Comparison of ENCODE assay signal across 11 mouse cellular contexts in the genomic region with DNA sequence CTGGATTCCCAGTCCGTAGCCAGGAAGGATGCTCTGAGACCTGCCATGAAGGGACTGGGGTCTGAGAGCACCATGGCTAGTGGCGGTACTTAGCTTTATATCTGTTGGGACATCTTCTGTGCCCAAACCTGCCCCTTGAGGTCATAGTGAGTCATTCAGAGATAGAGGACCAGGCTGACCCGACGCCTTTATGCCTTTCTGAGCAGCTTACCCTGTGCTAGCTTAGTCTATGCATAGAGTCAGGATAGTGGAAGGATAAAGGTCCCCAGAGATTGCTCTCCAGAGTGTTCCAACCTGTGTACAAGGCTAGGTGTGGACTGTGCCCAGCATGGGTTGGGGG.
DNase-seq lines count a peak whose midpoint lies in the region; ATAC-seq and TF ChIP-seq lines count a peak whose summit lies in the region.
"Had no signal": no experiment of that assay in that cellular context is flagged by ENCODE, and none has a peak within 500 bp of the region (broad histone marks: within the 10 kb centered on the region; RNA-seq: fewer than 3 reads in every experiment).

No protein-coding gene starts in this region.

- no peak overlapping the region for H3K27ac ChIP-seq in heart, postnatal 0 days (ENCODE audit: low read depth)
- 0 out of 2 replicates have a peak overlapping the region, but pooled peaks have one; percentile 40 for H3K27ac ChIP-seq in embryonic facial prominence, embryonic 10.5 days (replicated peaks)
- H3K27ac ChIP-seq in hindbrain, embryonic 15.5 days (replicated peaks) = no peak overlapping the region
- peak overlapping the region; percentile 39; the same call in 1 of the 2 replicates for H3K27ac ChIP-seq in midbrain, embryonic 12.5 days (replicated peaks)

- H3K4me1 ChIP-seq in heart, postnatal 0 days (ENCODE audit: control insufficient read depth, insufficient read depth) = peaks cover 70% of the 10 kb centered on the region
- H3K4me1 ChIP-seq in embryonic facial prominence, embryonic 10.5 days = peaks cover 97% of the 10 kb centered on the region
- H3K4me1 ChIP-seq in hindbrain, embryonic 15.5 days (replicated peaks) = peaks cover 78% of the 10 kb centered on the region
- H3K4me1 ChIP-seq in midbrain, embryonic 12.5 days = peaks cover 81% of the 10 kb centered on the region

- DNase-seq in heart, postnatal 0 days (ENCODE audit: low spot score) = no peak
- DNase-seq in heart, postnatal 10 days = no peak
- no peak for DNase-seq in embryonic facial prominence, embryonic 10.5 days (ENCODE audit: low spot score)
- DNase-seq in embryo, embryonic 11 days = no peak
- no peak for DNase-seq in ovary, adult 18-20 months (ENCODE audit: low spot score)
- no peak for DNase-seq in right cerebral cortex, postnatal 4 days
- DNase-seq: adrenal gland, postnatal 10 days; heart, adult 11 months had no signal

- H3K27me3 ChIP-seq in heart, postnatal 0 days (ENCODE audit: control insufficient read depth, insufficient read depth, low read length) = no peaks in the 10 kb centered on the region
- peaks cover 38% of the 10 kb centered on the region for H3K27me3 ChIP-seq in embryonic facial prominence, embryonic 10.5 days (replicated peaks; ENCODE audit: low read depth, poor library complexity, severe bottlenecking)
- H3K27me3 ChIP-seq in hindbrain, embryonic 15.5 days = no peaks in the 10 kb centered on the region
- H3K27me3 ChIP-seq in midbrain, embryonic 12.5 days = peaks cover 59% of the 10 kb centered on the region

- H3K4me2 ChIP-seq in heart, postnatal 0 days (ENCODE audit: low read depth, low read length) = 0 out of 2 replicates have a peak overlapping the region, but pooled peaks have one; percentile 17
- H3K4me2 ChIP-seq in hindbrain, embryonic 15.5 days = peak overlapping the region; percentile 84
- peak overlapping the region; percentile 90 for H3K4me2 ChIP-seq in midbrain, embryonic 12.5 days (replicated peaks)

- no peak for TF ChIP-seq CTCF in heart, postnatal 0 days (IDR thresholded peaks at IDR 0.05; ENCODE audit: low read depth)

- no peak for TF ChIP-seq EP300 in heart, postnatal 0 days (IDR thresholded peaks at IDR 0.05; ENCODE audit: low read depth)

- no peak for ATAC-seq in heart, postnatal 0 days (ENCODE audit: insufficient read depth, low read depth)
- no peak for ATAC-seq in hindbrain, embryonic 15.5 days (ENCODE audit: low FRiP score, low read depth)
- ATAC-seq in midbrain, embryonic 12.5 days (ENCODE audit: low FRiP score, low read depth) = no peak

- no peak overlapping the region for H3K4me3 ChIP-seq in heart, postnatal 0 days (ENCODE audit: low read depth, low read length)
- H3K4me3 ChIP-seq in embryonic facial prominence, embryonic 10.5 days = peak overlapping the region; percentile 87
- peak overlapping the region; percentile 61 for H3K4me3 ChIP-seq in hindbrain, embryonic 15.5 days
- H3K4me3 ChIP-seq in midbrain, embryonic 12.5 days = peak overlapping the region; percentile 85
- H3K4me3 ChIP-seq: myocyte had no signal

- H3K36me3 ChIP-seq in heart, postnatal 0 days (replicated peaks; ENCODE audit: control insufficient read depth, insufficient read depth, low read length) = no peaks in the 10 kb centered on the region
- H3K36me3 ChIP-seq in embryonic facial prominence, embryonic 10.5 days (replicated peaks) = 0 out of 2 replicates have a peak, but pooled peaks cover 2% of the 10 kb centered on the region
- no peaks in the 10 kb centered on the region for H3K36me3 ChIP-seq in hindbrain, embryonic 15.5 days
- no peaks in the 10 kb centered on the region for H3K36me3 ChIP-seq in midbrain, embryonic 12.5 days

- 49% methylated on average over 4 of the region's 4 CpGs for WGBS in heart, postnatal 0 days
- 47% methylated on average over 4 of the region's 4 CpGs for WGBS in embryonic facial prominence, embryonic 10.5 days
- WGBS in hindbrain, embryonic 15.5 days = 44% methylated on average over 4 of the region's 4 CpGs
- 50% methylated on average over 4 of the region's 4 CpGs for WGBS in midbrain, embryonic 12.5 days

- intact Hi-C loops in heart, postnatal 10 days (cut with DNase I) = no loop called here

- no peaks in the 10 kb centered on the region for H3K9me3 ChIP-seq in heart, postnatal 0 days (replicated peaks; ENCODE audit: control insufficient read depth, low read length)
- no peaks in the 10 kb centered on the region for H3K9me3 ChIP-seq in embryonic facial prominence, embryonic 10.5 days
- no peaks in the 10 kb centered on the region for H3K9me3 ChIP-seq in hindbrain, embryonic 15.5 days
- H3K9me3 ChIP-seq in midbrain, embryonic 12.5 days = no peaks in the 10 kb centered on the region

- H3K9ac ChIP-seq in heart, postnatal 0 days (replicated peaks; ENCODE audit: low read depth, low read length) = no peak overlapping the region
- H3K9ac ChIP-seq in hindbrain, embryonic 15.5 days = peak overlapping the region; percentile 12; the same call in 1 of the 2 replicates
- H3K9ac ChIP-seq in midbrain, embryonic 12.5 days (replicated peaks) = peak overlapping the region; percentile 52

Comparison
In these comparisons a context has a peak if more than half of its experiments do, and no peak if none do; other contexts are left out.
1. H3K27ac ChIP-seq: peak in embryonic facial prominence, embryonic 10.5 days (single experiment) and midbrain, embryonic 12.5 days (single experiment); none in heart, postnatal 0 days (single experiment) and hindbrain, embryonic 15.5 days (single experiment).
2. H3K4me2 ChIP-seq: peak in every context shown above with its lines; median percentile 90 in midbrain, embryonic 12.5 days; 84 in hindbrain, embryonic 15.5 days; 17 in heart, postnatal 0 days.